Mouse (Mus musculus): Measurements from ENCODE around the gene Gm11595.
A peak's percentile ranks its signal among the peaks of the same experiment; 100 is the strongest.
"Not testable (repeated sequence)": the region's sequence is repeated elsewhere in the genome, so short reads cannot be mapped to it uniquely, and the experiment has no call there.

Gene Gm11595

GRCm38 (mm10) chr11:99772813-99773212 is at the start of gene Gm11595:
Gm11595 (minus strand) TSS chr11:99772913.
- DNase-seq = not testable (repeated sequence)

- not testable (repeated sequence) for DNase-seq
Measured at GRCm38 (mm10) chr11:99815566-99815965, 42.9 kb upstream of the Gm11595 start, which contains the start of gene Gm11564. Gm11564 (minus strand) TSS chr11:99815666.

- DNase-seq = not testable (repeated sequence)
Measured at GRCm38 (mm10) chr11:99809792-99810191, 37.1 kb upstream of the Gm11595 start, which contains the start of gene Krtap4-13. Krtap4-13 (minus strand) TSS chr11:99809892.

DNA sequence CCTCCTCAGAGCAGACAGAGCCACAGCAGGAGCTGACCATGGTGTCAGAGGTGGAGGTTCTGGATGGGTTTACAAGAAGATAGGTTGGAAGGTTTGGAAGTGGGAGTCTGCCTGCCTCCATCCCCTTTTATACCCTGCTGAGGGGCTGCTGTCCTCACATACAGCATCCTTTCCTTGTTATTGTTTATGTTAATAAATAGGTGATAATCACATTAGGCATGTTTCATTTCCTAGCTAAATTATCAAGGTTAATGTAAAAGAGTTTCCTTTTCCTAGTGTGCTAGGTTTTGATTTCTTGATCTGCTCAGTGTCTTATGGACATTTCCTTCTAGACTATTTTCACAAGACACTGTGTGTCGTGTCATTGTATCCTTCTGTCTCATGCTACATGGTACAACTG is 31.6 kb upstream of the Gm11595 start, which contains the start of gene Gm11554:
Gene Gm11554 (minus strand): TSS at position 101 of the 400 bp plus-strand sequence.
- not testable (repeated sequence) for DNase-seq

GRCm38 (mm10) chr11:99798832-99799231 is 26.1 kb upstream of the Gm11595 start, which contains the start of gene Gm11569:
Gm11569 (minus strand) TSS chr11:99798932.
- DNase-seq = not testable (repeated sequence)

GRCm38 (mm10) chr11:99793367-99793766 is 20.7 kb upstream of the Gm11595 start, which contains the start of gene Gm11596:
Gm11596 (minus strand) TSS chr11:99793467.
- no peak for DNase-seq

DNA sequence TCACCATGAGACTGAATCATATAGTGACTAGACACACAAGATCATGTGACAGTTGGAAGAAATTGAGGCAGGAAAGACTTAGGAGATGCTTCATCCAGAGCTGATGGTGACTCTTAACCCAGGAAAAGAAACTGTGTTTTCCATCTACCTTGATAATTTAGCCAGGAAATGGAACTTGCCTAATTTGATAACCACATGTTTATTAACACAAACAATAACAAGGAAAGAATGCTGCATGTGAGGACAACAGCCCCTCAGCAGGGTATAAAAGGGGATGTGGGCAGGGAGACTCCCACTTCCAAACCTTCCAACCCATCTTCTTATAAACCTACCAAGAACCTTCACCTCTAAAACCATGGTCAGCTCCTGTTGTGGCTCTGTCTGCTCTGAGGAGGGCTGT is 12.2 kb upstream of the Gm11595 start, which contains the start of gene Krtap4-9:
Gene Krtap4-9 (plus strand): TSS at position 301 of the 400 bp plus-strand sequence.
- not testable (repeated sequence) for DNase-seq

DNA sequence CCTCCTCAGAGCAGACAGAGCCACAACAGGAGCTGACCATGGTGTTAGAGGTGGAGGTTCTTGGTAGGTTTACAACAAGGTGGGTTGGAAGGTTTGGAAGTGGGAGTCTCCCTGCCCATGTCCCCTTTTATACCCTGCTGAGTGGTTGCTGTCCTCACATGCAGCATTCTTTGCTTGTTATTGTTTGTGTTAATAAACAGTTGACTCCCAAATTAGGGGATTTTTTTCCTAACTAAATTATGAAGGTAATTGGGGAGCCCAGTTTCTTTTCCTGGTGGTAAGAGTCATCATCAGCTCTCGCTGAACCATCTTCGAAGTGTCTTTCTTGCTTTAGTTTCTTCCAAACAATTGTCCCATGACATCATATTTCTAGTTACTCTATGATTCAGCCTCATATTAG is 7.9 kb upstream of the Gm11595 start, which contains the start of gene Krtap4-8:
Gene Krtap4-8 (minus strand): TSS at position 101 of the 400 bp plus-strand sequence.
- no peak for DNase-seq

DNA sequence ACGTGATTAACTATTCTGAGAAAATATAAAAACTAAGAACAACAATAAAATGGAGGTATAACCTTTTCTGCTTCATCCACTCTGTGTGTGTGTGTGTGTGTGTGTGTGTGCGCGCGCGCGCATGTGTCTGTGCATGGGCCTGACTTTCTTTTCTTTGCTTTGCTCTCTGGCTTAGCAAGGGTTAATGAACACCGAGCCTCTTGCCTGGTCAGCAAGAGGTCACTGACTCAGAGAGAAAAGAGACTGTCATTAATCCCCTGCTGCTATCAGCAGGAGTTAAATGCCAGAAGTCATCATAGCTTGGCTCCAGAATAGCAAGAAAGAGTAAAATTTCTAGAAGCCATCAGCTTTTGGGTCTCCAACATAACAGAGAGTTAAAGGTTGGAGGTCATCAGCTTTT is 5.7 kb upstream of the Gm11595 start:
- no peak for DNase-seq

- no peak for DNase-seq
Measured at GRCm38 (mm10) chr11:99768410-99768809, 4.3 kb downstream of the Gm11595 start.

GRCm38 (mm10) chr11:99758877-99759276 is 13.8 kb downstream of the Gm11595 start:
- no peak for DNase-seq

GRCm38 (mm10) chr11:99743985-99744384 is 28.7 kb downstream of the Gm11595 start:
- DNase-seq = peak; percentile 7

DNA sequence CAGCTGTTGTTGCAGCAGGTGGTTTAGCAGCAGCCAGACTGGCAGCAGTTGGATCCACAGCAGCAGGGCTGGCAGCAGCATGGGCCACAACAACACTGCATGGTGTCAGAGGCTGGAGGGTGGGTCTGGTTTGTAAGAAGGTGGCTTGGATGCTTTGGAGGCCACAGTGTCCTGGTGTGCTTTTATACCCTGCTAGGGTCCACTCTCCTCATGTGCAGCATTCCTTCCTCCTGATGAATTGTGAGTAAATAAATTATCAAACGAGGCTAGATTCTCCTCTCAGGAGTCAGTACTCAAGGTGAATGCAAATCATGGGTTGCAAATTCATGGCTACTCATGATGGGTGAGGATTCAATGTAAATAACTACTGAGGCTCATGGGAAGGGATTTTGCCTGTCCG is 38.5 kb downstream of the Gm11595 start, which contains the start of gene Gm14180:
Gene Gm14180 (minus strand): TSS at position 101 of the 400 bp plus-strand sequence.
- no peak for DNase-seq

DNA sequence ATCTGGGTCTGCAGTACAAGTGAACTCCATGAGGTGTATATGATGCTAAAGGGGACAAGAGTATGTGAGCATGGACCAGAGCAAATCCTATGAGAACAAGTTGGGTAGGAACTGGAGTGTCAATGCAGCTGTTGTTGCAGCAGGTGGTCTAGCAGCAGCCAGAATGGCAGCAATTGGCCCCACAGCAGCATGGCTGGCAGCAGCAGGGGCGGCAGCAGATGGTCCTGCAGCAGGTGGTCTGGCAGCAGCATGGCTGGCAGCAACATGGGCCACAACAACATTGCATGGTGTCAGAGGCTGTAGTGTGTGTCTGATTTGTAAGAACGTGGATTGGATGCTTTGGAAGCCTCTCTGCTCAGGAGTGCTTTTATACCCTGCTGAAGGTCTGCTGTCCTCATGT is 48.7 kb downstream of the Gm11595 start:
- DNase-seq = no peak

Data from lung, postnatal 14 days (tissue).